Mouse (Mus musculus) C3H10T1/2 (cell line): ENCODE data around the gene A430089I19Rik. TPM values are rescaled to one million over a fixed set of nuclear protein-coding genes. Genes with fewer than 3 reads are reported as not detected.

Experiments
- polyA plus RNA-seq, 2 experiments: library from polyadenylated mRNA; unstranded; fragments of >200 nt; fragmentation: generic; extraction: Trizol; gene quantifications; one replicate each; pipeline ENCODE4 v1.2.1; 2012; ENCODE audit warnings: missing spikeins in 2 of 2

A430089I19Rik gene
- polyA plus RNA-seq: not detected

DNA sequence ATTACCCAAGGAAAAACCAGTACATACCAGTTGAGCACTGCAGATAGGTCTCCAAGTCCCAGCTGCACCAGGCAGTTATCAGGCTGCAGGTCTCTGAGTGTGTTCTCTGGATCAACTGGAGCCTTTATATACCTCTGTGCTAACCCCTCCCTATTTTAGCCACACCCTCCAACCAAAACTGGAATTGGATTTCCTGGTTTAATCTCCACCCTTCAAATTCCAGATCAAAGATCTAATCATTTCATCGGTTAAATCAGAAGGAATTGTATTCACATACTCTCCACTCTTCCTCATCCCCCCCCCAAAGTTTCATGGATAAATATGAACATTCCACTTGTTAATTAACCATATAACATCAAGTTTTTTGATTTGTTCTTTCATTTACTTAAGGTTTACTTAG is at the start of gene A430089I19Rik:
Gene A430089I19Rik, minus strand, starts transcription at position 101 of the 400 bp plus-strand sequence.

DNA sequence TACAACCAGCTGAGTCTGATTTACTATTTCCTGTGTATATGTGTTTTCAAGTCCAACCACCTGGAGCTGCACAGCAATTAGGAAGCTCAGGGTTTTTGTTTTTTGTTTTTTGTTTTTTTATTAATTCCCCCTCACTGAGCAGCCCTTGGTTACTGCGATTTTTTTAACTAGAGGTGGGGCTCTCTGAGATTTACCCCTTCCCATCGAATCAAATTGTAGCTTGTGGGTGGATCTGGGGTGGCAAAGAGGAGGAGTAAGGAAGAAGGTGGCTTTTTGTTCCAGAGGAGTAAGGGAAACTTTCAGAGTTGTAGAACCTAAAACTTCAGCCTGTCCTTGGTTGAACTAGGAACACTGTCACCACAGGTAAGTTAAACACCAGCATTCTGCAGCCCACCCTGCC is 32.9 kb upstream of the A430089I19Rik start, which contains the start of gene AA792892:
Gene AA792892, plus strand, starts transcription at position 301 of the 400 bp plus-strand sequence.

DNA sequence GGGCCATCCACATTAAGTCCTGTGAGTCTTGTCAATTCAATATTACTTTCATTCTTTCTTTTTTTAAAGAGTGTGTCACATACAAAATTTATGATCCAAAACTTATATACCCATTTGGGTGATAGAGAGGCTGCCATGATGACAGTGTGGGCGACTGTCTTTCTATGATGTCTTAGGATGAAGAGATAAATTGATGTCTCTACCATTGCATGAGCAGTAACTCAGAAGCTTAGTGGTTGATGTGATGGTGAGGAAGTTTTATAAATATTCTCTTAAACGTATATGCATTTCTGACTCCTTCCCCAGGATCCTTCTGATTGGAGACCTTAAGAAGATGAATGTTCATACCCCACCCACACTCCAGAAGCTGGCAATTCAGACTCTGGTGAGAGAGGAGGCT is 7.5 kb upstream of the A430089I19Rik start, which contains the start of gene Gm6502:
Gene Gm6502, plus strand, starts transcription at position 301 of the 400 bp plus-strand sequence.

Other genes starting within 250 kb of the A430089I19Rik start
- not detected for gene BC061212, start 236.3 kb downstream of the A430089I19Rik start, polyA plus RNA-seq
- not detected for gene Gm6351, start 230.4 kb downstream of the A430089I19Rik start, polyA plus RNA-seq
- gene Gm3106, start 88.8 kb downstream of the A430089I19Rik start, polyA plus RNA-seq: not detected
- gene Gm6502, start 7.6 kb upstream of the A430089I19Rik start, polyA plus RNA-seq: not detected
- not detected for gene AA792892, start 33.0 kb upstream of the A430089I19Rik start, polyA plus RNA-seq
- not detected for gene Gm7682, start 139.0 kb upstream of the A430089I19Rik start, polyA plus RNA-seq
- gene Gm3139, start 219.5 kb upstream of the A430089I19Rik start, polyA plus RNA-seq: not detected